Mouse (Mus musculus) forebrain, embryonic 11.5 days (tissue): Measurements from ENCODE around the gene Fis1. TPM values are rescaled to one million over a fixed set of nuclear protein-coding genes. Genes with fewer than 3 reads are reported as not detected.

Source experiments
- ATAC-seq: fragments of 200-750 bp; cut with Nextera tagmentation; replicated peaks from 2 replicates; pipeline ENCODE4 v1.8.0; 2017; ENCODE audit warnings: moderate TSS enrichment; ENCODE audit not compliant: low FRiP score
- DNase-seq: peaks from one replicate; pipeline ENCODE4 v3.0.0-alpha.2; 2017; ENCODE audit warnings: low spot score
- H3K27ac ChIP-seq: fragments of 300-500 bp; sonication (generic); 2 replicates; pipeline ENCODE4 v1.5.1; 2014; ENCODE audit warnings: low read depth, low read length
- H3K27me3 ChIP-seq: fragments of 300-500 bp; sonication (generic); 2 replicates; pipeline ENCODE4 v1.6.1; 2014; ENCODE audit warnings: mild to moderate bottlenecking, low read length, mixed read lengths; ENCODE audit not compliant: control insufficient read depth, insufficient read depth
- H3K36me3 ChIP-seq: fragments of 300-500 bp; sonication (generic); 2 replicates; pipeline ENCODE4 v1.6.1; 2014; ENCODE audit warnings: mild to moderate bottlenecking, low read length, moderate library complexity, mixed read lengths; ENCODE audit not compliant: control insufficient read depth, insufficient read depth
- H3K4me1 ChIP-seq: fragments of 300-500 bp; sonication (generic); replicated peaks from 2 replicates; pipeline ENCODE4 v1.6.1; 2014; ENCODE audit warnings: low read length, mixed read lengths; ENCODE audit not compliant: control insufficient read depth, insufficient read depth
- H3K4me2 ChIP-seq: fragments of 300-500 bp; sonication (generic); 2 replicates; pipeline ENCODE4 v1.6.1; 2014; ENCODE audit warnings: low read depth, mild to moderate bottlenecking, low read length, moderate library complexity, mixed read lengths; ENCODE audit not compliant: severe bottlenecking
- H3K4me3 ChIP-seq: fragments of 300-500 bp; sonication (generic); 2 replicates; pipeline ENCODE4 v1.5.1; 2014; ENCODE audit warnings: low read depth, low read length
- H3K9ac ChIP-seq: fragments of 300-500 bp; sonication (generic); 2 replicates; pipeline ENCODE4 v1.6.1; 2014; ENCODE audit warnings: low read length
- H3K9me3 ChIP-seq: fragments of 300-500 bp; sonication (generic); 2 replicates; pipeline ENCODE4 v1.6.1; 2016; ENCODE audit warnings: low read length, mixed read lengths; ENCODE audit not compliant: control insufficient read depth
- WGBS: fragments of 180-500 bp; shearing (Covaris S2); extraction: QIAGEN DNeasy Blood & Tissue Kit; methylation state at CpG from one replicate; pipeline ENCODE4 v1.1.7; 2014; 5-methylcytosine and 5-hydroxymethylcytosine counted together
- microRNA counts: library from miRNA; unstranded; fragments of <30 nt; microRNA quantifications from one replicate; lab custom pipeline; 2015
- microRNA-seq: library from miRNA; unstranded; fragments of <30 nt; microRNA quantifications from one replicate; pipeline ENCODE4, GENCODE M21; 2016; ENCODE audit not compliant: insufficient number of aligned reads
- polyA plus RNA-seq: library from polyadenylated mRNA; unstranded; fragments of >200 nt; fragmentation: Nextera tagmentation; extraction: Ambion mirVana; gene quantifications from 2 replicates; pipeline ENCODE4 v1.2.1, GENCODE M21; 2014

Fis1 gene
- polyA plus RNA-seq, 1 experiment from 2014 or later, result 277 TPM

DNA sequence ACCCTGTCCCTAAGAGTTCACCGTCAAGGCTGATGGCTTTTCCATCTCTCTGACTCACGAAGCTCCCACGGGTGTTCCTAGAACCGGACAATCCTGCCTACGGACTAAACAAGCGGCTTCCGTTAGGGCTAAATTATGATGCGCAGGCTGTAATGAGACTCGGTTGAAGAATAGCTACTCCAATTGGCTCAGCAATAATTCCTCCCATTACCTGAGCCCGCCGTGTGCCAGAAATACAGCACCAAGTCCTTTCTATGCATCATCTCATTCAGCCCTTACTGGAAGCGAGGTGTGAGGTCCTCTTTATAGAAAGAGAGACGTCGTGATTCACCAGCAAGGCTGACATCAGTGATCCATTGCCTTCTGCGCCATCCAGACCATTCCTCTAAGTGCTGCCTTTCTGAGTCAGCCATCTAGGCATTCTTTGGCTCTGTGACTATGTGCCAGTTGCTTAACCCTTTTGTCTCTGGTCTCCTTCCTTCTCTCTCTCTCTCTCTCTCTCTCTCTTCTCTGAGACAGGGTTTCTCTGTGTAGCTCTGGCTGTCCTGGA lies 59.4 kb downstream of the Fis1 start:
- ATAC-seq, result no peak
- Histone ChIP-seq H3K27ac (no peak overlapping the region), H3K27me3 (no peaks in the 10 kb centered on the region), H3K4me2 (no peak overlapping the region), H3K4me3 (no peak overlapping the region), H3K36me3 (no peaks in the 10 kb centered on the region), H3K9ac (no peak overlapping the region), H3K9me3 (no peaks in the 10 kb centered on the region), H3K4me1 (no peaks in the 10 kb centered on the region)
- WGBS, result 83% methylated on average over 15 of the region's 15 CpGs
- no peak for DNase-seq

MicroRNA genes within 50 kb of the gene (microRNA counts, 519-probe panel; counts per million panel counts)
- microRNA mmu-miR-702 (lab: Ali Mortazavi, UCI), result 31.2 counts per million

Small RNA genes lying within 50 kb of the gene (microRNA-seq; reads per million reads assigned to microRNA genes)
- 80.8 reads per million, percentile 32 among the genes with 10 or more reads in this experiment for gene Mir702

Other genes with a start within 250 kb of the Fis1 start
- 35.1 and 40.6 TPM in 2 replicates for gene Col26a1, start 70.1 kb upstream of the Fis1 start, polyA plus RNA-seq
- gene Ift22, start 45.1 kb upstream of the Fis1 start, polyA plus RNA-seq, result 105 and 112 TPM in 2 replicates
- gene Cldn15, start 13.3 kb downstream of the Fis1 start, polyA plus RNA-seq, result 0.24 TPM in 1 of 2 replicates, not detected in the other
- 29.1 and 30.7 TPM in 2 replicates for gene Plod3, start 33.7 kb downstream of the Fis1 start, polyA plus RNA-seq
- 93.4 and 99.5 TPM in 2 replicates for gene Znhit1, start 34.7 kb downstream of the Fis1 start, polyA plus RNA-seq
- gene Vgf, start 73.1 kb downstream of the Fis1 start, polyA plus RNA-seq, result 0.32 TPM in 1 of 2 replicates, not detected in the other
- gene Ap1s1, start 92.9 kb downstream of the Fis1 start, polyA plus RNA-seq, result 187 and 207 TPM in 2 replicates
- gene Serpine1, start 119.0 kb downstream of the Fis1 start, polyA plus RNA-seq, result 0.20 TPM in 1 of 2 replicates, not detected in the other
- 6.2 and 7.6 TPM in 2 replicates for gene Trim56, start 162.9 kb downstream of the Fis1 start, polyA plus RNA-seq
- gene Muc3, start 196.0 kb downstream of the Fis1 start, polyA plus RNA-seq, result not detected in 2 replicates